Mouse (Mus musculus) adrenal gland, adult 8-10 months (tissue): ENCODE results near the gene Cog6. TPM values are rescaled to one million over a fixed set of nuclear protein-coding genes. Genes with fewer than 3 reads are reported as not detected.

Source experiments
- DNase-seq: peaks from one replicate; pipeline ENCODE4 v3.0.0; 2022
- total RNA-seq, 4 experiments: library from RNA; stranded (reverse); gene quantifications; 2 replicates each; pipeline ENCODE4 v1.2.4; 2022

The Cog6 gene
- total RNA-seq, 4 experiments from 2014 or later: 31.3 to 38.8 (median 38.1) TPM

GRCm38 (mm10) chr3:53031586-53031985 is 14.5 kb upstream of the Cog6 start:
- DNase-seq: no peak

- DNase-seq: peak; percentile 29
These were observed 12.0 kb upstream of the Cog6 start for GRCm38 (mm10) chr3:53029046-53029445.

GRCm38 (mm10) chr3:53027333-53027732 is 10.3 kb upstream of the Cog6 start:
- no peak for DNase-seq

- DNase-seq: no peak
These were observed 9.6 kb downstream of the Cog6 start for GRCm38 (mm10) chr3:53007411-53007810.

- no peak for DNase-seq
These were observed 12.5 kb downstream of the Cog6 start for GRCm38 (mm10) chr3:53004406-53005114.

GRCm38 (mm10) chr3:53002076-53002475 is 15.0 kb downstream of the Cog6 start:
- DNase-seq: no peak

GRCm38 (mm10) chr3:52999996-53000395 is 17.0 kb downstream of the Cog6 start:
- peak; percentile 21 for DNase-seq

- no peak for DNase-seq
These were observed 17.9 kb downstream of the Cog6 start for GRCm38 (mm10) chr3:52999016-52999744.

- DNase-seq: no peak
These were observed 19.7 kb downstream of the Cog6 start for GRCm38 (mm10) chr3:52997381-52997780.

- DNase-seq: no peak
These were observed 20.4 kb downstream of the Cog6 start for GRCm38 (mm10) chr3:52996635-52997034.

- no peak for DNase-seq
These were observed 22.4 kb downstream of the Cog6 start for GRCm38 (mm10) chr3:52994666-52995065.

- no peak for DNase-seq
These were observed 23.7 kb downstream of the Cog6 start for GRCm38 (mm10) chr3:52993296-52993695.

GRCm38 (mm10) chr3:52990041-52990737 is 26.8 kb downstream of the Cog6 start:
- DNase-seq: no peak

- DNase-seq: peak; percentile 11
These were observed 31.5 kb downstream of the Cog6 start for GRCm38 (mm10) chr3:52985508-52985941.

- DNase-seq: no peak
These were observed 33.3 kb downstream of the Cog6 start for GRCm38 (mm10) chr3:52983772-52984171.

- DNase-seq: no peak
These were observed 34.0 kb downstream of the Cog6 start for GRCm38 (mm10) chr3:52982993-52983392.

- DNase-seq: peak; percentile 42
These were observed 42.1 kb downstream of the Cog6 start for GRCm38 (mm10) chr3:52974674-52975556.

- no peak for DNase-seq
These were observed 44.1 kb downstream of the Cog6 start for GRCm38 (mm10) chr3:52972916-52973315.

GRCm38 (mm10) chr3:52967046-52967445 is 50.0 kb downstream of the Cog6 start:
- DNase-seq: no peak

GRCm38 (mm10) chr3:52964206-52964605 is 52.8 kb downstream of the Cog6 start:
- no peak for DNase-seq

- no peak for DNase-seq
These were observed 53.6 kb downstream of the Cog6 start for GRCm38 (mm10) chr3:52963441-52963840.

GRCm38 (mm10) chr3:52962391-52962790 is 54.6 kb downstream of the Cog6 start:
- no peak for DNase-seq
